Mouse (Mus musculus) neural tube, embryonic 15.5 days (tissue): ENCODE results near the gene Tmco5. TPM values are rescaled to one million over a fixed set of nuclear protein-coding genes. Genes with fewer than 3 reads are reported as not detected.

Experiments used
- ATAC-seq: fragments of 200-750 bp; cut with Nextera tagmentation; 2 replicates; pipeline ENCODE4 v1.8.0; 2017; ENCODE audit warnings: mild to moderate bottlenecking, moderate TSS enrichment, moderate library complexity; ENCODE audit not compliant: low FRiP score
- H3K27ac ChIP-seq: fragments of 300-500 bp; sonication (generic); replicated peaks from 2 replicates; pipeline ENCODE4 v1.5.1; 2015; ENCODE audit warnings: mild to moderate bottlenecking, inconsistent platforms
- H3K27me3 ChIP-seq: fragments of 300-500 bp; sonication (generic); replicated peaks from 2 replicates; pipeline ENCODE4 v1.6.1; 2015; ENCODE audit warnings: inconsistent platforms
- H3K36me3 ChIP-seq: fragments of 300-500 bp; sonication (generic); 2 replicates; pipeline ENCODE4 v1.6.1; 2015; ENCODE audit warnings: inconsistent platforms
- H3K4me1 ChIP-seq: fragments of 300-500 bp; sonication (generic); 2 replicates; pipeline ENCODE4 v1.6.1; 2015; ENCODE audit warnings: inconsistent platforms
- H3K4me2 ChIP-seq: fragments of 300-500 bp; sonication (generic); 2 replicates; pipeline ENCODE4 v1.6.1; 2015; ENCODE audit warnings: inconsistent platforms, mild to moderate bottlenecking, moderate library complexity
- H3K4me3 ChIP-seq: fragments of 300-500 bp; sonication (generic); replicated peaks from 2 replicates; pipeline ENCODE4 v1.5.1; 2015; ENCODE audit warnings: mild to moderate bottlenecking, inconsistent platforms
- H3K9ac ChIP-seq: fragments of 300-500 bp; sonication (generic); replicated peaks from 2 replicates; pipeline ENCODE4 v1.6.1; 2015; ENCODE audit warnings: mild to moderate bottlenecking, inconsistent platforms
- H3K9me3 ChIP-seq: fragments of 300-500 bp; sonication (generic); replicated peaks from 2 replicates; pipeline ENCODE4 v1.6.1; 2016; ENCODE audit warnings: inconsistent platforms
- whole genome bisulfite sequencing: fragments of 180-500 bp; shearing (Covaris S2); methylation state at CpG from one replicate; pipeline ENCODE4 v1.1.7; 2015; ENCODE audit warnings: mixed read lengths; 5-methylcytosine and 5-hydroxymethylcytosine counted together
- polyA plus RNA-seq: library from polyadenylated mRNA; unstranded; fragments of >200 nt; fragmentation: Nextera tagmentation; extraction: Ambion mirVana; gene quantifications from 2 replicates; pipeline ENCODE4 v1.2.1, GENCODE M21; 2015

Tmco5 gene
- not detected in 2 replicates for polyA plus RNA-seq

GRCm38 (mm10) chr2:116878391-116878790 lies at the start of gene Tmco5:
TSS of gene Tmco5 (plus strand) at chr2:116878691.
- no peak within 1 kb of the TSS for H3K4me2 ChIP-seq
- no peaks in the 10 kb centered on the region for H3K9me3 ChIP-seq
- no peak within 1 kb of the TSS for H3K4me3 ChIP-seq
- H3K4me1 ChIP-seq: peaks cover 7% of the 10 kb centered on the region
- no peak within 1 kb of the TSS for H3K9ac ChIP-seq
- no peaks in the 10 kb centered on the region for H3K36me3 ChIP-seq
- no peak within 1 kb of the TSS for H3K27ac ChIP-seq
- no peaks in the 10 kb centered on the region for H3K27me3 ChIP-seq
- 91% methylated on average over 3 of the region's 3 CpGs for WGBS
- no peak for ATAC-seq

GRCm38 (mm10) chr2:116831863-116832262 lies 46.6 kb upstream of the Tmco5 start:
- Histone ChIP-seq H3K27ac (no peak overlapping the region), H3K36me3 (no peaks in the 10 kb centered on the region), H3K4me1 (no peaks in the 10 kb centered on the region), H3K27me3 (no peaks in the 10 kb centered on the region), H3K9me3 (no peaks in the 10 kb centered on the region), H3K4me2 (no peak overlapping the region), H3K9ac (no peak overlapping the region), H3K4me3 (no peak overlapping the region)
- no peak for ATAC-seq
- WGBS: 76% methylated on average over 11 of the region's 11 CpGs

- ATAC-seq: no peak
- Histone ChIP-seq H3K27ac (no peak overlapping the region), H3K36me3 (no peaks in the 10 kb centered on the region), H3K4me2 (no peak overlapping the region), H3K27me3 (no peaks in the 10 kb centered on the region), H3K9me3 (no peaks in the 10 kb centered on the region), H3K4me1 (0 out of 2 replicates have a peak, but pooled peaks cover 5% of the 10 kb centered on the region), H3K4me3 (no peak overlapping the region), H3K9ac (no peak overlapping the region)
- 66% methylated on average over 3 of the region's 3 CpGs for WGBS
These were observed 40.7 kb upstream of the Tmco5 start for GRCm38 (mm10) chr2:116837829-116838228.

GRCm38 (mm10) chr2:116838538-116839197 lies 39.8 kb upstream of the Tmco5 start:
- 41% methylated on average over 8 of the region's 8 CpGs for WGBS
- peak; percentile 81 for ATAC-seq
- Histone ChIP-seq H3K9ac (no peak overlapping the region), H3K4me1 (0 out of 2 replicates have a peak, but pooled peaks cover 5% of the 10 kb centered on the region), H3K27me3 (no peaks in the 10 kb centered on the region), H3K36me3 (no peaks in the 10 kb centered on the region), H3K4me2 (peak overlapping the region; percentile 37), H3K9me3 (no peaks in the 10 kb centered on the region), H3K4me3 (no peak overlapping the region), H3K27ac (0 out of 2 replicates have a peak overlapping the region, but pooled peaks have one; percentile 24)

- Histone ChIP-seq H3K36me3 (no peaks in the 10 kb centered on the region), H3K4me1 (peaks cover 8% of the 10 kb centered on the region; the same call in 1 of the 2 replicates), H3K27ac (no peak overlapping the region), H3K27me3 (no peaks in the 10 kb centered on the region), H3K9me3 (no peaks in the 10 kb centered on the region), H3K4me3 (no peak overlapping the region), H3K9ac (no peak overlapping the region), H3K4me2 (no peak overlapping the region)
- no peak; the same call in 1 of the 2 replicates for ATAC-seq
- WGBS: 76% methylated on average over 20 of the region's 20 CpGs
These were observed 28.4 kb upstream of the Tmco5 start for GRCm38 (mm10) chr2:116849980-116850636.

- no peaks in the 10 kb centered on the region for H3K9me3 ChIP-seq
- ATAC-seq: no peak
- WGBS: 84% methylated on average over 4 of the region's 4 CpGs
These were observed 27.1 kb upstream of the Tmco5 start for GRCm38 (mm10) chr2:116851356-116851755.

GRCm38 (mm10) chr2:116852249-116852648 lies 26.2 kb upstream of the Tmco5 start:
- Histone ChIP-seq H3K4me1 (peaks cover 8% of the 10 kb centered on the region; the same call in 1 of the 2 replicates), H3K9me3 (no peaks in the 10 kb centered on the region), H3K27ac (no peak overlapping the region), H3K36me3 (no peaks in the 10 kb centered on the region), H3K9ac (no peak overlapping the region), H3K4me2 (no peak overlapping the region), H3K27me3 (no peaks in the 10 kb centered on the region), H3K4me3 (no peak overlapping the region)
- no peak for ATAC-seq
- 35% methylated on average over 5 of the region's 5 CpGs for WGBS

More at GRCm38 (mm10) chr2:116851356-116851755, 27.1 kb upstream of the Tmco5 start:
- Histone ChIP-seq H3K27ac (no peak overlapping the region), H3K4me2 (no peak overlapping the region), H3K27me3 (no peaks in the 10 kb centered on the region), H3K4me3 (no peak overlapping the region), H3K36me3 (no peaks in the 10 kb centered on the region), H3K9ac (no peak overlapping the region), H3K4me1 (peaks cover 8% of the 10 kb centered on the region; the same call in 1 of the 2 replicates)

- ATAC-seq: no peak
- Histone ChIP-seq H3K4me2 (no peak overlapping the region), H3K9ac (no peak overlapping the region), H3K9me3 (no peaks in the 10 kb centered on the region), H3K4me1 (peaks cover 4% of the 10 kb centered on the region; the same call in 1 of the 2 replicates), H3K27me3 (no peaks in the 10 kb centered on the region), H3K27ac (no peak overlapping the region), H3K36me3 (no peaks in the 10 kb centered on the region), H3K4me3 (no peak overlapping the region)
- 43% methylated on average over 6 of the region's 6 CpGs for WGBS
These were observed 19.8 kb upstream of the Tmco5 start for GRCm38 (mm10) chr2:116858703-116859102.

- H3K27ac ChIP-seq: no peak overlapping the region
- H3K4me1 ChIP-seq: peaks cover 7% of the 10 kb centered on the region
- no peaks in the 10 kb centered on the region for H3K36me3 ChIP-seq
- no peak overlapping the region for H3K4me2 ChIP-seq
- no peak overlapping the region for H3K4me3 ChIP-seq
- no peaks in the 10 kb centered on the region for H3K9me3 ChIP-seq
- H3K9ac ChIP-seq: no peak overlapping the region
- no peak for ATAC-seq
- WGBS: 31% methylated on average over 9 of the region's 9 CpGs
- H3K27me3 ChIP-seq: no peaks in the 10 kb centered on the region
These were observed 1.4 kb upstream of the Tmco5 start for GRCm38 (mm10) chr2:116876955-116877615.

GRCm38 (mm10) chr2:116879730-116880129 lies 1.2 kb downstream of the Tmco5 start:
- H3K36me3 ChIP-seq: no peaks in the 10 kb centered on the region
- H3K4me1 ChIP-seq: peaks cover 7% of the 10 kb centered on the region
- 79% methylated on average over 3 of the region's 3 CpGs for WGBS
- no peak overlapping the region for H3K27ac ChIP-seq
- H3K4me3 ChIP-seq: no peak overlapping the region
- no peak overlapping the region for H3K9ac ChIP-seq
- no peaks in the 10 kb centered on the region for H3K27me3 ChIP-seq
- H3K4me2 ChIP-seq: no peak overlapping the region
- no peaks in the 10 kb centered on the region for H3K9me3 ChIP-seq
- no peak for ATAC-seq

GRCm38 (mm10) chr2:116893316-116893987 lies 15.0 kb downstream of the Tmco5 start:
- peak overlapping the region; percentile 70 for H3K4me2 ChIP-seq
- peak overlapping the region; percentile 37 for H3K4me3 ChIP-seq
- ATAC-seq: peak; percentile 42
- no peak overlapping the region for H3K9ac ChIP-seq
- 35% methylated on average over 13 of the region's 14 CpGs for WGBS
- H3K9me3 ChIP-seq: no peaks in the 10 kb centered on the region
- peaks cover 5% of the 10 kb centered on the region; the same call in 1 of the 2 replicates for H3K4me1 ChIP-seq
- H3K27ac ChIP-seq: no peak overlapping the region
- H3K36me3 ChIP-seq: no peaks in the 10 kb centered on the region
- H3K27me3 ChIP-seq: no peaks in the 10 kb centered on the region; the same call in 1 of the 2 replicates
